Mouse (Mus musculus): ENCODE measurements around the gene Gan.
A peak's percentile ranks its signal among the peaks of the same experiment; 100 is the strongest.

Gan gene

GRCm38 (mm10) chr8:117158135-117158761, at the start of gene Gan:
Gan (plus strand) TSS chr8:117158135.
- DNase-seq (ENCODE audit: low spot score in 2 of 2) = peak in 1 of 2 experiments; percentile 46

GRCm38 (mm10) chr8:117109018-117109711, 48.8 kb upstream of the Gan start:
- no peak for DNase-seq (ENCODE audit: low spot score in 2 of 2)

- peak; percentile 51 to 55 for DNase-seq (ENCODE audit: low spot score in 2 of 2)
These were observed 48.0 kb upstream of the Gan start for GRCm38 (mm10) chr8:117109801-117110390.

GRCm38 (mm10) chr8:117111641-117112040, 46.3 kb upstream of the Gan start:
- DNase-seq (ENCODE audit: low spot score in 2 of 2) = no peak

GRCm38 (mm10) chr8:117112261-117112660, 45.7 kb upstream of the Gan start:
- no peak for DNase-seq (ENCODE audit: low spot score in 2 of 2)

- DNase-seq (ENCODE audit: low spot score in 2 of 2) = peak; percentile 37 to 47
These were observed 42.8 kb upstream of the Gan start for GRCm38 (mm10) chr8:117115094-117115493.

GRCm38 (mm10) chr8:117115676-117116446, 42.1 kb upstream of the Gan start:
- DNase-seq (ENCODE audit: low spot score in 2 of 2) = no peak

- DNase-seq (ENCODE audit: low spot score in 2 of 2) = no peak
These were observed 41.4 kb upstream of the Gan start for GRCm38 (mm10) chr8:117116534-117116933.

GRCm38 (mm10) chr8:117118409-117118808, 39.5 kb upstream of the Gan start:
- DNase-seq (ENCODE audit: low spot score in 2 of 2) = peak; percentile 39 to 51

- no peak for DNase-seq (ENCODE audit: low spot score in 2 of 2)
These were observed 36.7 kb upstream of the Gan start for GRCm38 (mm10) chr8:117121277-117121676.

GRCm38 (mm10) chr8:117123850-117124633, 33.9 kb upstream of the Gan start:
- no peak for DNase-seq (ENCODE audit: low spot score in 2 of 2)

GRCm38 (mm10) chr8:117125854-117126253, 32.1 kb upstream of the Gan start:
- no peak for DNase-seq (ENCODE audit: low spot score in 2 of 2)

GRCm38 (mm10) chr8:117126411-117126810, 31.5 kb upstream of the Gan start:
- no peak for DNase-seq (ENCODE audit: low spot score in 2 of 2)

GRCm38 (mm10) chr8:117127063-117127462, 30.9 kb upstream of the Gan start:
- DNase-seq (ENCODE audit: low spot score in 2 of 2) = no peak

GRCm38 (mm10) chr8:117133702-117134101, 24.2 kb upstream of the Gan start:
- DNase-seq (ENCODE audit: low spot score in 2 of 2) = no peak

GRCm38 (mm10) chr8:117136351-117136750, 21.6 kb upstream of the Gan start:
- DNase-seq (ENCODE audit: low spot score in 2 of 2) = no peak

- DNase-seq (ENCODE audit: low spot score in 2 of 2) = no peak
These were observed 21.2 kb upstream of the Gan start for GRCm38 (mm10) chr8:117136763-117137162.

GRCm38 (mm10) chr8:117137357-117137756, 20.6 kb upstream of the Gan start:
- no peak for DNase-seq (ENCODE audit: low spot score in 2 of 2)

- no peak for DNase-seq (ENCODE audit: low spot score in 2 of 2)
These were observed 9.4 kb upstream of the Gan start for GRCm38 (mm10) chr8:117148520-117148919.

- no peak for DNase-seq (ENCODE audit: low spot score in 2 of 2)
These were observed 1.8 kb upstream of the Gan start for GRCm38 (mm10) chr8:117156149-117156548.
